Mouse (Mus musculus): ENCODE results near the gene Slc27a2. TPM values are rescaled to one million over a fixed set of nuclear protein-coding genes. Genes with fewer than 3 reads are reported as not detected.
"Not testable (repeated sequence)": the region's sequence is repeated elsewhere in the genome, so short reads cannot be mapped to it uniquely, and the experiment has no call there.

The Slc27a2 gene
- total RNA-seq, 1 experiment, result 51.3 TPM

DNA sequence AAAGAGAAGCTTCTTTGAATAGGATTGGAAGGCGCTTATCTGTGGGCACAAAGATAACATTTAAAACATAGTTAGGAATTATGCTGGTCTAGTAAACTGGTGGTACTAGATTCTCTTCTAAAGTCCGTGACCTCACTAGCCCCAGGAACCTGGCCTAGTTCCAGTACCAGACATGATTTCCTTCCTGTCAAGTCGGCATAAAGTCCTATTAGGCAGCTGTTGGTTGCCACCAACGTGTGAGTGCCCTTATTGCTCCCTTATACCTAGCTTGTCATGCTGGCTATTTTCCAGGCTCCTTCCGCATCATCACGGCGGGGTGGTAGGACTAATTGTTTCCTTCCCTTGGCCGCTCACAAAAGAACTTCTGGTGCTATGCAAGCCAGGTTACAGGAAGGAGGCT lies 30.2 kb upstream of the Slc27a2 start:
- Histone ChIP-seq H3K4me3 (ENCODE audit: insufficient read depth in 1 of 2, low read depth in 1 of 2, low read length in 2 of 2, poor library complexity in 1 of 2, severe bottlenecking in 1 of 2) (no peak overlapping the region; a peak in 1 of 4 replicates), H3K4me1 (ENCODE audit: control insufficient read depth in 2 of 2, insufficient read depth in 2 of 2, low read length in 2 of 2, poor library complexity in 1 of 2) (peaks cover 5 to 11% of the 10 kb centered on the region in 2 experiments; a peak in 2 of 4 replicates), H3K9me3 (ENCODE audit: control insufficient read depth, insufficient read depth, low read depth, low read length) (no peaks in the 10 kb centered on the region), H3K27ac (ENCODE audit: insufficient read depth, low read depth, low read length, poor library complexity, severe bottlenecking) (no peak overlapping the region), H3K9ac (ENCODE audit: insufficient read depth, low read depth, low read length, poor library complexity, severe bottlenecking) (no peak overlapping the region), H3K36me3 (ENCODE audit: control insufficient read depth, insufficient read depth, low read length, poor library complexity, severe bottlenecking) (no peaks in the 10 kb centered on the region)
- TF ChIP-seq ZC3H11A (IDR thresholded peaks at IDR 0.05; ENCODE audit: borderline replicate concordance, low read depth, low read length) (no peak), CHD2 (IDR thresholded peaks at IDR 0.05; ENCODE audit: low read depth, low read length) (no peak), HCFC1 (IDR thresholded peaks at IDR 0.05; ENCODE audit: borderline replicate concordance, insufficient read depth, low read length) (no peak), MAFK (IDR thresholded peaks at IDR 0.05; ENCODE audit: insufficient read depth, low read depth, low read length) (no peak), ZNF384 (IDR thresholded peaks at IDR 0.05; ENCODE audit: low read depth, low read length) (no peak)
- DNase-seq (ENCODE audit: low read depth, low spot score), result no peak
- in situ Hi-C loops (cut with MboI; ENCODE audit: low sequenced_read_pairs in 2 of 2, unreplicated experiment in 2 of 2), result no loop called here

DNA sequence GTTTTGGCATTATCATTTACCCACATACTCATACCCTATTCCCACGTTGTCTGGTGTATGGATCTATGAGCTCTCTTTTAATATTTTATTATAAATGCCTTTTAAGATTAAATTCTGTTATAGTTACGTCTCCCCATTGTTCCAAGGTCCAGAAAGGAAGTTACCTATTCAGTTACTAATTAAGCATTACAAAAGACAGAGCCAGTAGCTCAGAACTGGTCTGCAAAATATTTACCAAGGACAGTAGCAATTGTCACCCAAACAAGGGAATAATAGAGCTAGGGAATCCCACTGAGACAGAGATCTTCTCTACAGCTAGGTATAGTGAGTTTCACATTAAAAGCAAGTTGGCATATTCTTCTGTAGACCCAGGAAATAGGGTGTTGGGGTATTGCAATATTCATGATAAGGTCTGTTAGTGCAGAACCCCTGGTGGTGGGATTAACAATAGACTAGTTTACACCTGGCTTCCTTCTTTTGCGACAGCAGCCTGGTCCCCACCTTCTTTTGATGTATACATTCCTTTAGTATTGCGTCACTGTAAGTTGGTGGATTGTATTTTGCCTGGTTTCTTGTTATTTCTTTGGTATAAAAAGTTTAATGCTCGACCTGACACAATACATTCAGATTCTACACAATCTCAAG lies 29.0 kb upstream of the Slc27a2 start:
- H3K36me3 ChIP-seq (ENCODE audit: control insufficient read depth, insufficient read depth, low read length, poor library complexity, severe bottlenecking), result not testable (repeated sequence)

DNA sequence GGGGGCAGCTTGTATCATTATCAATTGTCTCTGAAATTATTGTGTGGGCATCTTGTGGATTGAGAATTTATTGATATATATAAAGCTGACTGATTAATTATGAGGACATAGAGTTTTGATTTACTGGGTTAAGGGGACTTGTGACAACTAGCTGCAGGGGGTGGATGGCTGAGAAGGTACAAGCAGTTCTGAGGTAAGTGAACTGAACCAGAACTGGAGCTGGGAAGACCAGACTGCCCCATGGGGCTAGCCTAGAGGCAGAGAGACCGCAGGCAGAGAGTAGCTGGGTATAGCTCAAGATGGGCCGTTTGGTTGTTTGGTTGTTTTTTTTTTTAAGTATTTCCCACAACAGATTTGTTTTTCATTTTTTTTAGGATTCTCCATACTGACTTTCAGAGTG lies 27.9 kb upstream of the Slc27a2 start:
- no peak for DNase-seq (ENCODE audit: low read depth, low spot score)
- Histone ChIP-seq H3K9me3 (ENCODE audit: control insufficient read depth, insufficient read depth, low read depth, low read length) (no peaks in the 10 kb centered on the region), H3K4me3 (ENCODE audit: insufficient read depth in 1 of 2, low read depth in 1 of 2, low read length in 2 of 2, poor library complexity in 1 of 2, severe bottlenecking in 1 of 2) (no peak overlapping the region), H3K4me1 (ENCODE audit: control insufficient read depth in 2 of 2, insufficient read depth in 2 of 2, low read length in 2 of 2, poor library complexity in 1 of 2) (peaks cover 5 to 11% of the 10 kb centered on the region in 2 experiments; a peak in 2 of 4 replicates), H3K36me3 (ENCODE audit: control insufficient read depth, insufficient read depth, low read length, poor library complexity, severe bottlenecking) (no peaks in the 10 kb centered on the region; the same call in 1 of the 2 replicates), H3K9ac (ENCODE audit: insufficient read depth, low read depth, low read length, poor library complexity, severe bottlenecking) (no peak overlapping the region), H3K27ac (ENCODE audit: insufficient read depth, low read depth, low read length, poor library complexity, severe bottlenecking) (no peak overlapping the region)
- in situ Hi-C loops (cut with MboI; ENCODE audit: low sequenced_read_pairs in 2 of 2, unreplicated experiment in 2 of 2), result no loop called here
- TF ChIP-seq ZNF384 (IDR thresholded peaks at IDR 0.05; ENCODE audit: low read depth, low read length) (no peak), ZC3H11A (IDR thresholded peaks at IDR 0.05; ENCODE audit: borderline replicate concordance, low read depth, low read length) (no peak), CHD2 (IDR thresholded peaks at IDR 0.05; ENCODE audit: low read depth, low read length) (no peak), MAFK (IDR thresholded peaks at IDR 0.05; ENCODE audit: insufficient read depth, low read depth, low read length) (no peak), HCFC1 (IDR thresholded peaks at IDR 0.05; ENCODE audit: borderline replicate concordance, insufficient read depth, low read length) (no peak)

More for the DNA sequence above, 29.0 kb upstream of the Slc27a2 start:
- H3K9me3 ChIP-seq (ENCODE audit: control insufficient read depth, insufficient read depth, low read depth, low read length); in situ Hi-C loops (cut with MboI; ENCODE audit: low sequenced_read_pairs in 2 of 2, unreplicated experiment in 2 of 2); H3K9ac ChIP-seq (ENCODE audit: insufficient read depth, low read depth, low read length, poor library complexity, severe bottlenecking); H3K4me3 ChIP-seq (ENCODE audit: insufficient read depth in 1 of 2, low read depth in 1 of 2, low read length in 2 of 2, poor library complexity in 1 of 2, severe bottlenecking in 1 of 2): not testable (repeated sequence)
- H3K27ac ChIP-seq (ENCODE audit: insufficient read depth, low read depth, low read length, poor library complexity, severe bottlenecking), result peak overlapping the region; percentile 42; the same call in 1 of the 2 replicates
- DNase-seq (ENCODE audit: low read depth, low spot score), result peak; percentile 19
- peaks cover 5 to 11% of the 10 kb centered on the region in 2 experiments; a peak in 2 of 4 replicates for H3K4me1 ChIP-seq (ENCODE audit: control insufficient read depth in 2 of 2, insufficient read depth in 2 of 2, low read length in 2 of 2, poor library complexity in 1 of 2)

DNA sequence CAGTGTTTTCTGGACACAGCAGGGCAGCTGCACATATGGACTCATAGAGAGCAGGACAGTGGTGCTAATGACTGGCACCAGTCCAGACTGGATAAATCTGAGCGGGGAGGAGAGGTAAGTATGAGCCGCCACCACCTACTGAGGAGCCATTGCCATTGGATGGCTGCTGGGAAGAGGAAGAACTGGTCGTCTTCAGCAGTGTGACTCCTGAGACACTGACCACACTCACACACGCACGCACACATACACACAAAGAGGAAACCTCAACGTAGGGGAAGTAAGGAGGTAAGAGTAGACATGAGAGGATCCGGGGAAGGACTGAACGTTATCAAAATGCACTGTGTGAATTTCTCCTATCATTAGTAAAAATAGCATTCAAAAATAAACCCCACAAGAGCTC lies 24.7 kb upstream of the Slc27a2 start:
- Histone ChIP-seq H3K4me3 (ENCODE audit: insufficient read depth in 1 of 2, low read depth in 1 of 2, low read length in 2 of 2, poor library complexity in 1 of 2, severe bottlenecking in 1 of 2) (no peak overlapping the region), H3K36me3 (ENCODE audit: control insufficient read depth, insufficient read depth, low read length, poor library complexity, severe bottlenecking) (no peaks in the 10 kb centered on the region; the same call in 1 of the 2 replicates), H3K9me3 (ENCODE audit: control insufficient read depth, insufficient read depth, low read depth, low read length) (no peaks in the 10 kb centered on the region), H3K9ac (ENCODE audit: insufficient read depth, low read depth, low read length, poor library complexity, severe bottlenecking) (no peak overlapping the region), H3K4me1 (ENCODE audit: control insufficient read depth in 2 of 2, insufficient read depth in 2 of 2, low read length in 2 of 2, poor library complexity in 1 of 2) (peaks cover 5 to 6% of the 10 kb centered on the region in 2 experiments; a peak in 2 of 4 replicates), H3K27ac (ENCODE audit: insufficient read depth, low read depth, low read length, poor library complexity, severe bottlenecking) (no peak overlapping the region)
- no peak for DNase-seq (ENCODE audit: low read depth, low spot score)
- in situ Hi-C loops (cut with MboI; ENCODE audit: low sequenced_read_pairs in 2 of 2, unreplicated experiment in 2 of 2), result no loop called here
- TF ChIP-seq HCFC1 (IDR thresholded peaks at IDR 0.05; ENCODE audit: borderline replicate concordance, insufficient read depth, low read length), result no peak
- TF ChIP-seq ZC3H11A (IDR thresholded peaks at IDR 0.05; ENCODE audit: borderline replicate concordance, low read depth, low read length), result no peak
- TF ChIP-seq CHD2 (IDR thresholded peaks at IDR 0.05; ENCODE audit: low read depth, low read length), result no peak
- no peak for TF ChIP-seq MAFK (IDR thresholded peaks at IDR 0.05; ENCODE audit: insufficient read depth, low read depth, low read length)
- no peak for TF ChIP-seq ZNF384 (IDR thresholded peaks at IDR 0.05; ENCODE audit: low read depth, low read length)

DNA sequence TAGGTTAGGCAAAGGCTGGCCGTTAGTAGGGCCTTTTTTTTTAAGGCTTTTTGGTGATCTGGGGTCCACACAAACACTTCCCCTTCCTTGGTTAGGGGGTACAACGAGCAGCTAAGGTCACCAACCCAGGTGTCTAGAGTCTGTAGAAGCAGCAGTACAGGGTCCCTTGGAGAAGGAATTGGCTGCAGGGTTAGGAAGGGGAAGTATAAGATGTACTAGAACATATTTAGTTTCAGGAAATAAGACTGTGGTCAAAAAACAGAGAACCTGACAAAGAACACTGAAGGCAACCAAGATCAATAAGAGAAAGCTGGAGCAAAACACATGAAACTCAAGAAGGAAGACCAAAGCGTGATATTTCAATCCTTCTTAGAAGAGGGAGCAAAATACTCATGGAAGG lies 21.6 kb upstream of the Slc27a2 start:
- Histone ChIP-seq H3K4me3 (ENCODE audit: insufficient read depth in 1 of 2, low read depth in 1 of 2, low read length in 2 of 2, poor library complexity in 1 of 2, severe bottlenecking in 1 of 2) (no peak overlapping the region), H3K36me3 (ENCODE audit: control insufficient read depth, insufficient read depth, low read length, poor library complexity, severe bottlenecking) (no peaks in the 10 kb centered on the region; the same call in 1 of the 2 replicates), H3K9ac (ENCODE audit: insufficient read depth, low read depth, low read length, poor library complexity, severe bottlenecking) (no peak overlapping the region), H3K27ac (ENCODE audit: insufficient read depth, low read depth, low read length, poor library complexity, severe bottlenecking) (no peak overlapping the region), H3K4me1 (ENCODE audit: control insufficient read depth in 2 of 2, insufficient read depth in 2 of 2, low read length in 2 of 2, poor library complexity in 1 of 2) (no peaks in the 10 kb centered on the region), H3K9me3 (ENCODE audit: control insufficient read depth, insufficient read depth, low read depth, low read length) (no peaks in the 10 kb centered on the region)
- TF ChIP-seq MAFK (IDR thresholded peaks at IDR 0.05; ENCODE audit: insufficient read depth, low read depth, low read length), result no peak
- TF ChIP-seq CHD2 (IDR thresholded peaks at IDR 0.05; ENCODE audit: low read depth, low read length), result no peak
- TF ChIP-seq ZNF384 (IDR thresholded peaks at IDR 0.05; ENCODE audit: low read depth, low read length), result no peak
- TF ChIP-seq ZC3H11A (IDR thresholded peaks at IDR 0.05; ENCODE audit: borderline replicate concordance, low read depth, low read length), result no peak
- no peak for TF ChIP-seq HCFC1 (IDR thresholded peaks at IDR 0.05; ENCODE audit: borderline replicate concordance, insufficient read depth, low read length)
- in situ Hi-C loops (cut with MboI; ENCODE audit: low sequenced_read_pairs in 2 of 2, unreplicated experiment in 2 of 2), result no loop called here
- no peak for DNase-seq (ENCODE audit: low read depth, low spot score)

All from ES-E14 (cell line).